Mouse (Mus musculus) adrenal gland, postnatal 14 days (tissue): ENCODE results near the gene Napa. TPM values are rescaled to one million over a fixed set of nuclear protein-coding genes. Genes with fewer than 3 reads are reported as not detected.

Experiments
- DNase-seq: peaks from one replicate; pipeline ENCODE4 v3.0.0; 2021; ENCODE audit warnings: mixed read lengths
- long read RNA-seq, 2 experiments: library from polyadenylated mRNA; stranded (forward); transcript quantifications; one replicate each; pipeline ENCODE4 v2.0.0; 2021
- total RNA-seq: library from RNA; stranded (reverse); gene quantifications from 2 replicates; pipeline ENCODE4 v1.2.3, GENCODE M21; 2021

Gene Napa
- total RNA-seq: 117 and 128 TPM in 2 replicates
- long read RNA-seq, experiment 1, transcript Napa-201 (11 exons, 2,517 nt): major isoform, 267 of 298 reads
- long read RNA-seq, experiment 1, partial matches to known transcripts: 3 of 298 reads
- long read RNA-seq, experiment 1, other reads (novel, unspliced or antisense): 28 of 298 reads
- long read RNA-seq, experiment 2, transcript Napa-201 (11 exons, 2,517 nt): major isoform, 193 of 227 reads
- long read RNA-seq, experiment 2, partial matches to known transcripts: 4 of 227 reads
- long read RNA-seq, experiment 2, other reads (novel, unspliced or antisense): 28 of 227 reads

DNA sequence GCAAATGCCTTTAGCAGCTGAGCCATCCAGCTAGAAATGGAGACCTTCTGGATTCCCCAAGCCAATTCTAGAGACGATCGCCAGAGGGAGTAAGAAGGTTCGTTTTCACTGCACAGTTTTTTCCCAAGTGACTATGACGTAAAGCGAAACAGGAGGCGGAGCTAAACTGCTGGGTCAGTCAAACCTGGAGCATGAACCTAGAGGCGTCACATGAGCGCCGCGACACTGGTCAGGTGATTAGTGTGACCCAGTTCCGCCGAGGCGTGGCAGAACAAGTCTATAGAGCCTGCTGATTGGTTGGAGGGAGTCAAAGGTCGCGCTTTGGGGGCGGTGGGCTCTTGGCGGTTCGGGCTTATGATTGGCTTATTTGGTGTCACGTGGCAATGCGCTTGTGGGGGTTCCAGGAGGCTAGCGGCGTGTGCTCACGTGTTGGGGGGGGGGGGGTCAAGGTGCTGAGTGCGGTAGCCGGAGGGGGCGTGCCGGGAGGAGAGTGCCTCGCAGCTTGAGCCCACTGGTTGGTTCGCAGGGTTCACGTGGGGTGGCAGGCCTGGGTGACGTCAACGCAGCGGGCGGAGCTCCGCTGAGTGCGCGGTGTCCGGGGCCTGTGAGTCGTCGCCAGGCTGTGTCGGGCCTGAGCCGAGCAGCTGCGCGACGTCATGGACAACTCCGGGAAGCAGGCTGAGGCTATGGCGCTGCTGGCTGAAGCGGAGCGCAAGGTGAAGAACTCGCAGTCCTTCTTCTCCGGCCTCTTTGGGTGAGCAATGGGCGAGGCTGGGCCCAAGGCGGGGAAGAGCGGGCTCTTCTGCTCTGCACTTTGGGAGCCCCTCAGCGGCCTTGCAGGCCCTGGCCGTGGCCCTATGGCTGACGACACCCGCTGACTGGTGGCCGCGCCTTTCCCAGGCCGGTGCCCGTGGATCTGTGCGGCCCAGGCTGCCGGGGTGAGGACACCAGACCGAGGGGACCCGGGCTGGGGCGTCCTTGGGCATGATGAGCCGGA is at the start of gene Napa:
Napa (plus strand) TSS at position 438 of the 997 bp plus-strand sequence.
- DNase-seq: peak; percentile 99

DNA sequence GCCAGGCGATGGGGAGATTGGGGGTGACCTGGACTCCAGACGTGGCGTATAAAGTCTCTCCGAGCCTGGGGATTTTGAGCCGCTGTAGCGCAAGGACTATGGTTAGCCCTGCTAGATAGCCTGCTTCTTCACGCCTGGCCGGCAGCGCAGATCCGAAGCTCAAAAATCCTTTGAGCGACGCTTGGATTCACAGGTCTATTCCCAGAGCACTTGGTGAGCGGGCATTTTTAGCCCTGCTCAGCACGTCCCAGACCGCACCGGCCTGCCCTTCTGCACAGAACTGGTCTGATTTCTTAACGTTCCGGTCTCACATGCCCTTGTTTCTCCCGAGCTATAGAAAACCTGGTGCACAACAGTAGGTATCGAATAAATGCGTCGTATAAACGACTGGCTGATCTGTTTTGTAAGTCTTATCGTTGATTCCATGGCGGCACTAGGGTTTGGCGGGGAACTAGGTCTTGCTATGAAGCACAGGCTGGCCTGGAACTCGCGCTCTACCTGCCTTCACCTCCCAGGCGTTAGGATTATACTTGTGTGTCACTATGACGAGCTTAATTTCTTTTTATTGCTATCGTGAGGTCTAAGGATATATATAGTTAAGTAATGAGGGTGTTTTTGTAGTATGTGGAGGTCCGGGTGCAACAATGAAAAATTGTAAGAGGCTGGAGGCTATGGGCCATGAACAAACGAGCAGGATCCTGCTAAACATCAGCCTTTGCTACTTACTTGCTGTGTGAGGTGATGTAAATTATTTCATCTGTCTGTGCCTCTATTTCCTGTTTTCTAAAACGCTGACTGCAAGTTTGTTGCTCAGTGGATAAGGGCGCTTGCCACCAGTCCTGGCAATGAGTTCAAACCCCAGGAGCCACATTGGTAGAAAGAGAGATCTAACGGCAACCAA is 49.3 kb upstream of the Napa start:
- no peak for DNase-seq

DNA sequence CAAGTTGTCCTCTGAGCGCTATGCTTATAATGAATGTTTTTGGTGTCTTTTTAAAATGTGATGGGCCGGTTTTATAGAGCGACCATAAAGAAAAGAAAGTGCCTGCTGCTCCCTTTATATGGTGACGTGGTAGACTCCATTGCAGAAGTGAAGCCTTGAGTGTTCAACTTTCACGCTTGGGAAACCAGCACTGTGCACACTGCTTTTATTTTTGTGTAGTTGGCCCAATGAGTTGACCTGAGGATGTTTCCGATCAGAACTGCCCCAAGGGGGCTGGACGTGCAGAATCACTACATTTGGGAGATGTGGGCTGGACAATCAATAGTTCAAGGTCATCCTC is 48.7 kb upstream of the Napa start:
- no peak for DNase-seq

DNA sequence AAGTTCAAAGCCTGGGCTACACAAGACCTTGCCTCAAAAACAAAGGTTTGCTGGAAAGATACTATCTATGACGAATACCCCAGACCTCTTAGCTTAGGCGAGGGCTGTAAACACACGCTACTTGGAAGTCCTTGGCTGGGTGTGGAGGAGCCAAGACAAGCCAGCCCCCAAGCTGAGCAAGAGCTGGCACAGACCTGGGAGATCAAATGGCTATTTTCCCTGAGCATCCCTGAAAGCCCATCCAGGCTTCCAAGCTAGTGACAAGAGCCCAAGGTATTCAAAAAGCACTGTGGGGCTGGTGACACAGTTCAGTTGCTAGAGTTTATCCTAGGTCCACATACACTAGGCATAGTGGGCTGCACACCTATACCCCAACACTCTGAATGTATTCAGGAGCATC is 47.7 kb upstream of the Napa start:
- DNase-seq: no peak

DNA sequence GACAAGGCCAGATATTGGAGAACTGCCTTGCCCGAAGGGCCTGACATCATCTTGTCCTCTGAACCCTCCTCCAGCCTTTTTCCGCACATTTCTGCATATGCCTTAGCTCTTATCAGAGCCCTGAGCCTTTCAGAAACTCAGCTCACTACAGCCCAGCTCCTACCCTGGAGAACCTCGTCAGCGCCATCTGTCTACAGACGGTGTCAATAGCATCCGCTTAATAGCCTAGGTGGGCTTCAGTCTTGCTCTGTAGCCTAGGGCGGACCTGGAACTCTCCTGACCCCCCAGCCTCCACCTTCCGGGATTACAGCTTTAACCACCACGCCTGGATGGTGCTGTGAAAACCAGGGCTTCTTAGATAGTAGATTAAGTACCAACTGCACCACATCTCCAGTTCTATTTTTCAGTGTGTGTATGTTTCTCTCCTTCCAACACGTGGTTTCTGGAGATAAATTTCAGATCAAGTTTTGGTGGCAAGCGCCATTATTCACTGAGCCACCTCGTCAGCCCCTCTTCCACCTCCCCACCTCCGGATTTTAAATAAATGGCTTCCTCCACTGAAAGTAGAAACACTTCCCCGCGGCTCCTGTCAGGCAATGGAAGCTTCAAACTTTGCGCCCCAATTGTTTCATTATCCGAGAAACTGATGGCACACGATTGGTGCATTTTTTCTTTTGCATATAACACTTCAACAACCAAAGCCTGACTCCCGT is 46.2 kb upstream of the Napa start:
- peak; percentile 89 for DNase-seq

DNA sequence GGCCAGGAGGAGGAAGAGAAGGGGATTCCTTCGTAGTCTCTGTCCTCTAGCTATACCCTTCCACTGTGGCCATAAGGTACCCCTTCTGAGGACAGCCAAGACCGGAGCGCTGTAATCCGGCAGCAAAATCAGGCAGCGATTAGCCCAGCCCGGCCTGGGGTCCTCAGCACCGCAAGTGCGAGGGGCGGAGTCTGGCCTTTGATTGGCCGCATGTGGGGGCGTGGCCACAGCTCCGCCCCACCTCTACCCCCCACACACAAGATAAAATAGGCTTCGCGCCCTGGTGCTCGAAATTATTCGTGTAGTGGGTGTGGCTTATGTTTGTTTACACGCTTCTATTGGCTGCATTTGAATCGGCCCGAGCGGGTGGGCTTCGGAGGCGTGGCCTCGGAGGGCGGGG is 45.6 kb upstream of the Napa start:
- DNase-seq: peak; percentile 97

DNA sequence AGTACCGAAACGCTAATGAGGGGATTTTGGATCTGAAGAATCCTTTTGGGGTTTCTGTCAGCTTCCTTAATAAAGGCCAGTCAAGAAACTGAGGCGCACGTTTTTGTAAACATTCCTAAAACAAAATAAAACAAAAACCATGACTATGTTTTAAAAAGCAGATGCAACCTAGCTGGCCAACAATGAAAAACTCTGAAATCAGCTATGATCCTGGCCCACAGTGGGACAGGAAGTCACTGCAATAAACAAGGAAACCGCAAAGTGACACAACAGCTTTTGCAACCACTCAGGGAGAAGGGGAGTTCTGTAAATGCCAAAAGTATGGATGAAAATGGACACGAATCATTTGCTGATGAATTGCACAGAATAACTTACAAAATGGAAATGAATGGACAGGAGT is 45.2 kb upstream of the Napa start:
- DNase-seq: peak; percentile 13

DNA sequence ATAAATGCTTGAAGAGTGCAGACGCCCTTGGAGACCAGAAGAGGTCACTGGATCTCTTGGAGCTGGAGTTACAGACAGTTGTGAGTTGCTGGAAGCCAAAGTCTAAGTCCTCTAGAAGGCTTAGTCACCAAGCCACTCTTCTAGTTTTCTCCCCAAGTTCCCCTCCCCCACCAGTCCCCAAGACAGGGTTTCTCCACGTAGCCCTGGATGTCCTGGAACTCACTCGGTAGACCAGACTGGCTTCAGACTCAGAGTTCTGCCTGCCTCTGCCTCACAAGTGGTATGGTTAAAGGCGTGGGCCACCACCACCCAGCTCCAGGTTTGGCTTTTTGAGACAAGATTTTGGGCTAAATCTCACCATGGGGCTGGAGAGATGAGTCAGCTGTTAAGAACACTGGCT is 43.3 kb upstream of the Napa start:
- DNase-seq: no peak

DNA sequence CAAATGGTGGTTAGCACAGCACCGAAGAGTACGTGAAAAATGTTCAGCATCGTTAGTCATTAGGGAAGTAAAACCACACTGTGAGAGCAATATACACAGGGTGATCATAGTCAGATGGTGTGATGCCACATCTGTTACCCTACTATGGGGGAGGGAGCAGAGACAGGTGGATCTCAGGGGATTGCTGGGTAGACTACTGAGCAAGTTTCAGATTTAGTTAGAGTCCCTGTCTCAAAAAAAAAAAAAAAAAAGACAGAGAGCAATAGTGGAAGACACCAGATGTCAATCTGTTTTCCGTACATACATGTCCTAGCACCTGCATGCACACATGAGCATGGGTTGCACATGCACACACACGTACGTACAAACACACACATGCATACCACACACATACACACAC is 42.6 kb upstream of the Napa start:
- no peak for DNase-seq

DNA sequence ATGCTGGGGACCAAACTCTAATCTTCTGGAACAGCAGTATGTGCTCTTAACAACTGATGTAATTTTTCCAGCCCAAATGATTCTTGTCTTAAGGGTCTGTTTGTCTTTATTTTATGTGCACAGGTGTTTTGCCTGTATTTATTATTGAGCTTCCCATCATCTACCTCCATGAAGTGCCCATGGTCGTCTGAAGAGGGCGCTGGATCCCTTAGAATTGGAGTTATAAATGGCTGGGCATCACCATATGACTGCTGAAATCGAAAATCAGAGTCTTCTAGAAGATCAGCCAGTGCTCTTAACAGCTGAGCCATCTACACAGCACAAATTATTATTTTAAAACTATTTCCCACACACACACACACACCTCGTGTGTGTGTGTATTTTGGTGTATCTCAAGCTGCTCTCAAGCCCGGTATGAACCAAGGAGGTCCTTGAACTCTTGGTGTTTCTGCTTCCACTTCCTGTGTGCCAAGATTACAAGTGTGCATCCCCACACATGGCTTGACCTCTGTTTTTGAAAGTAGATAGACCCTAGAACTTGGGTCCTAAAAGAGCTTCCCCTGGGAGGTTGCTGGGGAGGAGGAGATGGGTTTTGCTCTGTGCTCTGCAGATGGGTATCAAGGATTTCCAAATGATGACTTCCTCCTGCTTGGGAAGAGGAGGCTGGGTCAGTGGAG is 41.7 kb upstream of the Napa start:
- peak; percentile 70 for DNase-seq

DNA sequence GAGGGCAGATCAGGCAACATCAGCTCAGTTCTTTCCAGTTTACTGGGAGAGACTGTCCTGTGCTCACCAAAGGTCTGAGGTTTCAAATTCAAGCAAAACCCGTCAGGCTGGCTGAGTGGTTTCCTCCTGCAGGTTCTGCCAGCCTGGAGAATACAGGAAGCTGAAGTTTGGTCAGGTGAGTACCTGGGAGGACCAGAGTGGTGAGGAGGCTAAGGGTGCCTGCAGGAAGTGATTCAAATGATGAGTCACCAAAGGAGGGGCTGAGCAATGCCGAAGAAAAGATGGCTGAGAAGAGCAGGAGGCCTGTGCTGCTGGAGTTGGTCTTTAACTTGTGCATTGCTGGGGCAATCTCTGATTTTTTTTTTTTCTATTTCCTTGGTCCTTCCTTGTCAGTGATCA is 41.1 kb upstream of the Napa start:
- peak; percentile 10 for DNase-seq

DNA sequence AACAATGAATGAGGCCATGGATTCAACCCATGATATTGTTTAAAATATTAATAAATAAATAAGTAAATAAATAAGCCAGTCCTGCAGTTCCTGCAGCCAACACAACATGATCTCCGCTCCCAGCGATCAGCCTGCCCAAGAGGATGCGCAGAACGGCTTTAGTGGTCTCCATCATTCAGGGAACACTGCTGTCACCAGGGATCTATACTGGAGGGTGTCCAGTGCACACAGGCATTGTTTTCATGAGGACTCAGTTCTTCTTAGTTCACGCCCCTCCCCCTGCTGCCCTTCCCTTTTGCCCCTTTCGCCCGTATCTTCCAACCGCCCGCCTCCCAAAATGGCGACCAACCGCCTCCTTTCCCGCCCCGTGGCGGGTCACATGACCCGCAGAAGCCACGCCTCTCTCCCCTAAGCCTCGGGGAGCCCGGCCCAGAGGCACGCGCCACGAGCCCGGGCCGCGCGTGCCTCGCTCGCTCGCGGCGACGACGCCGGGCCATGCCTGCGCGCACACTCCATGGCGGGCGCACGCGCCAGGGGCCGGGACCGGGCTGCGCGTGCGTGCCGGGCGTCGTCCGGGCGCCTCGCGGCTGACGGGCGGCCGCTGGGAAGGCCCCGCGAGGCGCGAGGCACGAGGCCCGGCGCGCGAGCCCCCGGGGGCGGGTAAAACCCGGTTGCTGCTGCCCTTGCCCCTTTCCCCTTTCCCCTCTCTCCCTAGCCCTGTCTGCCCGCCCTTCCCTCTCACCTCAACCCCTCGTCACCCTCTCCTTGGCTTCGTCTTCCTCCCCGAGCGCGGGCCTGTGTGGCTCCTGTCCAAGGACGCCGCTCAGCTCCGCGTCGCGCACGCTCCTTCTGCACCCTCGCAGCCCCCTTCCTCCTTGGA is 36.8 kb upstream of the Napa start, which contains the start of gene Zfp541:
Zfp541 (plus strand) TSS at position 596 of the 880 bp plus-strand sequence.
- no peak for DNase-seq

DNA sequence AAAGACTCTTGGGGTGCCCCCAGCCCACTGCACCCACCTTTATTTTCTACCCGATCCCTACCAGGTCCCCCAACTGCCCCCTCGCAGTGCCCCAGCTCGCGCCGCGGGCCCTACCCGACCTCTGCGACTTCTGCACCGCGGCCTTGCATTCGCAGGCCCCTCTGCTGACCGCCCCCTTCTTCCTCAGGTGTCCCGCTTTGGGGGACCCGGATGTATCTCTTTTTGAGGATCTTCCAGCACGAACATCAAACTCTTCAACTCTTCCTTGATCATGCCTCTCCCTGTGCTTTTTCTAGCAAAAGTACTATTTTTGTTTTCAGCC is 36.2 kb upstream of the Napa start:
- no peak for DNase-seq

DNA sequence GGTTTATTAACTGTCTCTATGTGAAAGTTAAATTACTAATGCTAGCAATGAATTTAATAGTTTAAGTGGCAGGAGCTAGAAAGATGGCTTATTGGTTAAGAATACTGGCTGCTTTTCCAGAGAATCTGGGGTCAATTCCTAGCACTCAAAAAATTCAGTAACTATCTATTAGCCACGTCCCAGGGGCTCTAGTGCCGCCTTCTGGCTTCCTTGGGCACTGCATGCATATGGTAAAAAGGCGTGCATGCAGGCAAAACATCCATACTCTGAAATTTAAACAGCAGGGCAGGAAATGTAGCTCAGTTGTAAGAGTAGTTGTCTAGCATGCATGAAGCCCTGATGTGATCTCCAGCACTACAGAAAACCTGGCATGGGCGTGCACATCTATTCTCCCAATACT is 34.8 kb upstream of the Napa start:
- no peak for DNase-seq

DNA sequence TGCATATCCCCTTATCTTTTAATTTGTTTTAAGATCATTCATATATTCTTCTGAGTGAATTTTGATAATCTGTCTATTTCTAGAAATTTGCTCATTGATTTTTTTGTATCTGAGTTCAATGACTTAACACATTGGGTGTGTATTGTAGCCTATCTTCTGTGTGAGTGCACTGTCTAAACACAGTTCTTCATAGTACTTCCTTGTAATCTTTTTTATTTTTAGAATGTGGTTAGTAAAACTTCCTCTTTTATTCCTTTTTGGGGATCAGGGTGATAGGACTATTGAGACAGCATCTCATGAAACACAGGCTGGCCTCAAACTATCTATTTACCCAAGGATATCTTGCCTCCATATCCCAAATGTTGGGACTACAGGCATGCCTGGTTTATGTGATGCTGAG is 27.4 kb upstream of the Napa start:
- no peak for DNase-seq

DNA sequence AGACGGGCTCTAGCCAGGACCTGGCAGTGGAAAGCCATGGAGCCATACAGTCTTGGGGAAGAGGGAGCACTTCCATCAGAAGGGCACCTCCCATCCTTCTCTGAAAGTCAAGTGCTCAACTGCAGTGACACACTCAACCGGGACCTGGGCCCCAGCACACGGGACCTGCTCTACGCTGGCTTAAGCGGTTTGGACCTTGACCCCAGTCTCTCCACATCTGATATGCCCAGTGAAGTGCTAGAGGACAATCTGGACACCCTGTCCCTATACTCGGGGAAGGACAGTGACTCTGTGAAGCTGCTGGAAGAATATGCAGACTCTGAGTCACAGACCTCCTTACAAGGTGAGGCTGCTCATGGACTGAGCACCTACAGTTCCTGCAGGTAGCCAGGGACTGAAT is 26.4 kb upstream of the Napa start:
- no peak for DNase-seq

DNA sequence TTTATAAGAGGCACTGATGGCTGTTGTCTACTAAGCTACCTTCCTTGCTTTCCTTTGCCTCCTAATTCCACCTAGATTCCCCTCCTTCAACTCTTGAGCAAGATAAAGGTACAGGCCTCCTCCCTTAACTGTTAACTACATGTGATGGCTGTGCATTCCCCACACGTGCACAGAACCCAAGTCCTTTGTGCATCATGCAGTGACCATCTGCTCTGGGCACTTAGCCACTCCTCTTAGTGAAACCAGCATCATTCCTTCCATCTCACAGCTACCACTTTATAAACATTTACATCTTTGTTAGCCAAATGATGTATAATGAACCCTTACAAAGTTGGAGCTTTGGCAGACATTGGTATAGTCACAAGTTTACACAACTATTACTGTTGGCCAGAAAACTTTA is 18.3 kb upstream of the Napa start:
- no peak for DNase-seq

DNA sequence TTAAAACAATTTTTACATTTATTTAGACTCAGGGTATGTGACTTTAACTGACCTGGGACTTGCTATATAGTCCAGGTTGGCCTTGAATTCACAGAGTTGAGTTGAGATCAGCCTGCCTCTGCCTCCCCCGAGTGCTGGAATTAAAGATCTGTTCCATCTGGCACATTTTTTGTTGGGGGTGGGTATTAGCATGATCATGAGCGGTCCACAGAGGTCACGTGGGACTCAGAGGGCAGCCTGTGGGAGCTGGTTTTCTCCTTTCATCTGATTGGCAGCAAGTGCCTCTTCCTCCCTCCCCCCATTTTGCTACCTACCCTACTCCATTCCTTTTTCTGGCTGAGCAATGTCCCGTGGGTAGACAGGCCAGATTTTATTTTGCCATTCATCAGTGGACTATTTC is 17.7 kb upstream of the Napa start:
- no peak for DNase-seq

DNA sequence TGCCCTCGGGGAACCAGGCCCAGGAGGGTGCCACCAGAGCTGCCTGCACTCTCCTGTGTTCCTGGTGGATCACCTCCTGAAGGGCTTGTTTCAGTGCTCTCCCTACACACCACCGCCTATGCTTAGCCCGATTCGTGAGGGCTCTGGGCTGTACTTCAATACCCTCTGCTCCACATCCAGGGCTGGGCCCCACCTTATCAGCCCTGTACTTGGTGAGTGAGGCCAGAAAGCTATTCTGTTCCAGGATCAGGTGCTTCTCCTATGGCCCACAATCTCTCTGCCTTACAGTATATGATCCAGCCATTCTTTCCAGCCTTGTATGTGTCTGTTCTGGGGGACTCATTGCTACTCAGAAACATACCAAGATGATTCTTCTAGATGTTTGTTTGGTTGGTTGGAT is 14.9 kb upstream of the Napa start:
- DNase-seq: no peak

DNA sequence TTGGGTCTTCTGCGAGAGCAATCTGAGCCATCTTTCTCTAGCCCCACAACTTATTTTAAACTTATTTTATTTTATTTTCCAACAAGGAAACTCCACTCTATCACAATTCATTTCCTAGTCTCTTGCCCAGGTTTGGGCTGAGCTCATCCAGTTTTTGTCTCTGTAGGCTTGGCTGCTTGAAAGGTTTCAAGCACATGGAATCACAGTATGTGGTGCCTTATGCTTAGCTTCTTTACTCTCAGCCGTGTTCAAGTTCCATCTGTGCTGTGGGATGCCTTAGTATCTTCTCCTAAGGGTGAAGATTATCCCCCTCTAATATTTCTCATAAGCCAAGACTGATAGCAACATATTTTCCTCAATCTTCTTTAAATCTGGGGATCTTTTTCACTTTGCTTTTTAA is 10.7 kb upstream of the Napa start:
- DNase-seq: no peak
